Mouse (Mus musculus) ovary, postnatal 14 days (tissue): ENCODE results near the gene Gm14410.
"Not testable (repeated sequence)": the region's sequence is repeated elsewhere in the genome, so short reads cannot be mapped to it uniquely, and the experiment has no call there.

Source experiments
- DNase-seq: peaks from one replicate; pipeline ENCODE4 v3.0.0; 2022; ENCODE audit warnings: low spot score

Gm14410 gene

DNA sequence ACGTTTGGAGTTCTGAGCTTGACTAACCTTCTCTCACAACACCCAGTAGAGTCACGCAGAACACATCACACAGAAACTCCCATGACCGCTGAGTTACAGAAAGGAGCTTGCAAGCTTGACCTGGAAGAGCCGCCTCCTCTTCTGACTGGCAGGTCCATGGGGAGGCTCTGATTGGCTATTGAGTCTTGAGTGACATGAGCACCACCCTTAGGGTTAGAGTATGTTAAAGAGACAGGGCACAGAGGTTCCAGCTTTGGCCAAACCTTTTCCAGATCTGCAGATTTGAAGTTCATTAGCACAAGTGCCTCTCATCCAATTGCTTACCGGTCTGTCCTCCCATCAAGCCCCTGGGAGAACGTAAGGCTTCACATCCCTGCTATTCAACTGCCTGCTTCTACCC, at the start of gene Gm14410:
Gm14410 (minus strand) TSS at position 81 of the 400 bp plus-strand sequence.
- DNase-seq = peak; percentile 66

- not testable (repeated sequence) for DNase-seq
Observed at GRCm38 (mm10) chr2:177247449-177247848, 41.2 kb upstream of the Gm14410 start.

DNA sequence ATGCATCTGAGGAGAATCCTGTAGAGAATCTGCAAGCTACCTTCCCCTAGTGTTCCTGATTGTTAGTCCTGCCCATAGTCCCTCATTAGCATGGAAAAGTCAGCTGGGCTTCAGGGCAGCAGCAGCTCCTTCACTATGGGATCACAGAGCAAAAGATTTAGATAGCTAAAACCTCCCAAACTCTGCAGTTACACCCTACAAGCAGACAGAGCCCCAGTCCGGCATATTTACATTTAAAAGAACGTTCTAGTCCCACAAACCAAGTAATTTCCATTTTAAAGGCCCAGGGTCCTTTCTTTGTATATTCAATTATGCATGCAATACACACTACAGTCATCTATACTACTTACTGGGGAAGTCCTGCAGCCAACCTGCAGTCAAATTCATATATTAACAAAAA, 24.2 kb upstream of the Gm14410 start:
- not testable (repeated sequence) for DNase-seq

DNA sequence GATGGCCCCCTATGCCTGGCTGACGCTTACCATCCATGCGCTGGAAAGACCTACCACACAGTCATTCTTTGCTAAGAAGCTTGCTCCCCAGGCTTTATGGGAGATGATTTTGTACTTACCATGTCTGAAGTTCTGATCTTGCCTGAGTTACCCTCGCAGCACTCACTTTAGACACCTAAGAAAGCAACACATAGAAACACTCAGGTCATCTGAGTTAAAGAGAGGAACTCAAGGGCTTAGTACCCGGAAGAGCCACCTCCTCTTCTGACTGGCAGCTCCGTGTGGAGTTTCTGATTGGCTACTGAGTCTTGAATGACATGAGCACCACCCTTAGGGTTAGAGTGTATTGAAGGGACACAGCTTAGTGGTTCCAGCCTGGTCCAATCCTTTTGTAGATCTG, 33.5 kb downstream of the Gm14410 start:
- not testable (repeated sequence) for DNase-seq
